ENCODE assay signal across 8 mouse cellular contexts in the genomic region with DNA sequence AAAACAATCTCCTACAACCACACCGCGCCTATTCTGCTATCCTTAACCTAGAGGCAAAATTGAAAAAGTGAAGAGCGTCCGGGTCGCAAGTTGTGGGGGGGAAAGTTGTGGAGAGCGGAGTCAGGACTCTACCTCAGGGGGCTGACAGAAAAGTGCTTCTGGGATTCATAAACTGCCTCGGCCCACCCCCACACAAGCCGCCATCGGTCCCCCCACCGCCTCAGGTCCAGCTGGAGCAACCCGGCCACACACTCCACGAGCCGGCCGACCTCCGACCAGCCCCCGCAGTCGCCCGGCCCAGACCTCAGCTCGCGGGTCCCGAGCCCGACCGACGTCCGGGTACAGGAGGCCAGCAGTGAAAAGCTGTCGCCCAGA. TPM values are rescaled to one million over a fixed set of nuclear protein-coding genes. Genes with fewer than 3 reads are reported as not detected.
DNase-seq lines count a peak whose midpoint lies in the region; ATAC-seq and TF ChIP-seq lines count a peak whose summit lies in the region.

No protein-coding gene starts in this region.

- H3K9ac ChIP-seq in kidney, postnatal 0 days (ENCODE audit: low read depth, low read length) = peak overlapping the region; percentile 72
- H3K9ac ChIP-seq in hindbrain, postnatal 0 days (replicated peaks; ENCODE audit: low read length) = peak overlapping the region; percentile 91

- H3K79me2 ChIP-seq in myocyte (ENCODE audit: control insufficient read depth, insufficient read depth) = peaks cover 57% of the 10 kb centered on the region

- no peaks in the 10 kb centered on the region for H3K27me3 ChIP-seq in kidney, postnatal 0 days (ENCODE audit: insufficient read depth, low read length)
- H3K27me3 ChIP-seq in hindbrain, postnatal 0 days (ENCODE audit: insufficient read depth, low read length) = no peaks in the 10 kb centered on the region
- H3K27me3 ChIP-seq in myocyte (ENCODE audit: control insufficient read depth, insufficient read depth, insufficient read length) = no peaks in the 10 kb centered on the region

- peak; percentile 58 for DNase-seq in kidney, postnatal 0 days (ENCODE audit: low spot score)
- DNase-seq in kidney, adult 9 months = no peak
- DNase-seq in c-Kit-positive CD71-positive TER-119-positive erythroid progenitor cells, embryonic 14.5 days (ENCODE audit: low spot score) = peak; percentile 42
- DNase-seq in hindbrain, postnatal 0 days (ENCODE audit: low spot score) = peak; percentile 30
- DNase-seq in cerebellum, adult 18-20 months = no peak
- no peak for DNase-seq in adrenal gland, postnatal 10 days
- no peak for DNase-seq in cerebellum, adult 11 months

- 0% methylated on average over 26 of the region's 26 CpGs for WGBS in kidney, postnatal 0 days
- WGBS in hindbrain, postnatal 0 days = under 1% methylated on average over 26 of the region's 26 CpGs

- H3ac ChIP-seq in myocyte (ENCODE audit: control insufficient read depth, insufficient read length) = peak overlapping the region; percentile 50

- TF ChIP-seq POLR2A in myocyte (IDR thresholded peaks at IDR 0.05; ENCODE audit: insufficient read length, low read depth) = no peak

- H3K27ac ChIP-seq in kidney, postnatal 0 days = peak overlapping the region; percentile 83
- H3K27ac ChIP-seq in hindbrain, postnatal 0 days = peak overlapping the region; percentile 97

- H3K36me3 ChIP-seq in kidney, postnatal 0 days (ENCODE audit: insufficient read depth, low read length) = no peaks in the 10 kb centered on the region
- no peaks in the 10 kb centered on the region for H3K36me3 ChIP-seq in hindbrain, postnatal 0 days (ENCODE audit: insufficient read depth, low read length)
- peaks cover 7% of the 10 kb centered on the region for H3K36me3 ChIP-seq in myocyte (ENCODE audit: control insufficient read depth, insufficient read depth)

- H3K9me3 ChIP-seq in kidney, postnatal 0 days (replicated peaks; ENCODE audit: low read length) = no peaks in the 10 kb centered on the region
- no peaks in the 10 kb centered on the region for H3K9me3 ChIP-seq in hindbrain, postnatal 0 days (ENCODE audit: low read length)

- H3K4me3 ChIP-seq in kidney, postnatal 0 days (replicated peaks; ENCODE audit: low read depth, low read length) = peak overlapping the region; percentile 79
- peak overlapping the region; percentile 82 for H3K4me3 ChIP-seq in hindbrain, postnatal 0 days (ENCODE audit: low read length)
- peak overlapping the region; percentile 66 for H3K4me3 ChIP-seq in myocyte

- no peak for TF ChIP-seq CTCF in kidney, postnatal 0 days (IDR thresholded peaks at IDR 0.05; ENCODE audit: low read depth)
- no peak for TF ChIP-seq CTCF in hindbrain, postnatal 0 days (IDR thresholded peaks at IDR 0.05; ENCODE audit: low read depth)

- peak overlapping the region; percentile 59 for H3K4me2 ChIP-seq in kidney, postnatal 0 days (ENCODE audit: low read length)
- H3K4me2 ChIP-seq in hindbrain, postnatal 0 days (ENCODE audit: low read depth, low read length) = peak overlapping the region; percentile 74
- H3K4me2 ChIP-seq in myocyte (ENCODE audit: low read depth) = peak overlapping the region; percentile 87

- ATAC-seq in kidney, postnatal 0 days (replicated peaks; ENCODE audit: low FRiP score, low read depth) = peak; percentile 58
- peak; percentile 70 for ATAC-seq in hindbrain, postnatal 0 days

- peaks cover 6% of the 10 kb centered on the region; the same call in 1 of the 2 replicates for H3K4me1 ChIP-seq in kidney, postnatal 0 days (replicated peaks; ENCODE audit: insufficient read depth, low read length)
- H3K4me1 ChIP-seq in hindbrain, postnatal 0 days (ENCODE audit: insufficient read depth, low read length) = peaks cover 12% of the 10 kb centered on the region

TF ChIP-seq in myocyte, 11 proteins besides CTCF, POLR2A, EP300 and RAD21:
- TF ChIP-seq TCF12 (IDR thresholded peaks at IDR 0.05; ENCODE audit: insufficient read depth, poor library complexity, severe bottlenecking) (no peak), POLR2AphosphoS2 (IDR thresholded peaks at IDR 0.05; ENCODE audit: insufficient read length, low read depth) (no peak), MYOD1 (IDR thresholded peaks at IDR 0.05; ENCODE audit: control insufficient read depth in 1 of 3, insufficient read length in 2 of 3, low read depth in 2 of 3) (no peak), REST (IDR thresholded peaks at IDR 0.05; ENCODE audit: insufficient read depth, insufficient read length) (no peak), SRF (IDR thresholded peaks at IDR 0.05; ENCODE audit: control insufficient read depth, insufficient read length, low read depth) (no peak), CEBPB (IDR thresholded peaks at IDR 0.05; ENCODE audit: insufficient read depth, poor library complexity, severe bottlenecking) (no peak), USF1 (IDR thresholded peaks at IDR 0.05; ENCODE audit: low read depth) (no peak), MYOG (IDR thresholded peaks at IDR 0.05; ENCODE audit: control insufficient read depth in 1 of 3, insufficient read depth in 1 of 3, insufficient read length in 2 of 3, low read depth in 2 of 3) (no peak), E2F4 (IDR thresholded peaks at IDR 0.05; ENCODE audit: insufficient read depth) (no peak), TCF3 (IDR thresholded peaks at IDR 0.05; ENCODE audit: insufficient read length, low read depth) (no peak), MAX (IDR thresholded peaks at IDR 0.05; ENCODE audit: low read depth) (no peak)

RNA-seq across cellular contexts. Expression of a gene that starts 0.4 kb away (rescaled TPM):
- polyA plus RNA-seq in kidney, postnatal 0 days (2015; fragmentation: Nextera tagmentation; extraction: Ambion mirVana) = 33.2 and 34.2 TPM in 2 replicates
- total RNA-seq in hindbrain, postnatal 0 days (2014; rRNA removed) = 6.7 and 7.7 TPM in 2 replicates
- 11.7 and 17.1 TPM in 2 replicates for polyA plus RNA-seq in hindbrain, postnatal 0 days (2015; fragmentation: Nextera tagmentation; extraction: Ambion mirVana)
- polyA plus RNA-seq in myocyte (2012; fragmentation: generic; extraction: Trizol) = 2.7 TPM
- 10 to 100 TPM; 12.8 to 19.3 TPM for total RNA-seq in adrenal gland, postnatal 10 days (2021)

RNA-seq across cellular contexts. Expression of a gene that starts 0.5 kb away (rescaled TPM):
- polyA plus RNA-seq in kidney, postnatal 0 days (2015; fragmentation: Nextera tagmentation; extraction: Ambion mirVana) = 27.9 and 29.6 TPM in 2 replicates
- 13.2 and 17.6 TPM in 2 replicates for total RNA-seq in hindbrain, postnatal 0 days (2014; rRNA removed)
- 16.2 and 18.5 TPM in 2 replicates for polyA plus RNA-seq in hindbrain, postnatal 0 days (2015; fragmentation: Nextera tagmentation; extraction: Ambion mirVana)
- polyA plus RNA-seq in myocyte (2012; fragmentation: generic; extraction: Trizol) = 14.6 TPM
- total RNA-seq in adrenal gland, postnatal 10 days (2021) = 10 to 100 TPM; 18.9 to 25.9 TPM

Comparison
In these comparisons a context has a peak if more than half of its experiments do, and no peak if none do; other contexts are left out.
1. DNase-seq: peak in kidney, postnatal 0 days (single experiment), c-Kit-positive CD71-positive TER-119-positive erythroid progenitor cells, embryonic 14.5 days (single experiment) and hindbrain, postnatal 0 days (single experiment); none in kidney, adult 9 months (single experiment), cerebellum, adult 18-20 months (0 of 2), adrenal gland, postnatal 10 days (single experiment) and cerebellum, adult 11 months (single experiment).
2. Peak in every context shown above with its lines, with median percentiles within 50 percentile points of each other: H3K4me2 ChIP-seq and H3K4me3 ChIP-seq.